Mouse (Mus musculus) T-cell, adult 2 months (primary cell): ENCODE results near the gene Ect2l.
"Not testable (repeated sequence)": the region's sequence is repeated elsewhere in the genome, so short reads cannot be mapped to it uniquely, and the experiment has no call there.

Source experiments
- DNase-seq: peaks from one replicate; pipeline ENCODE4 v3.0.0; 2022; ENCODE audit warnings: low spot score

Ect2l gene

DNA sequence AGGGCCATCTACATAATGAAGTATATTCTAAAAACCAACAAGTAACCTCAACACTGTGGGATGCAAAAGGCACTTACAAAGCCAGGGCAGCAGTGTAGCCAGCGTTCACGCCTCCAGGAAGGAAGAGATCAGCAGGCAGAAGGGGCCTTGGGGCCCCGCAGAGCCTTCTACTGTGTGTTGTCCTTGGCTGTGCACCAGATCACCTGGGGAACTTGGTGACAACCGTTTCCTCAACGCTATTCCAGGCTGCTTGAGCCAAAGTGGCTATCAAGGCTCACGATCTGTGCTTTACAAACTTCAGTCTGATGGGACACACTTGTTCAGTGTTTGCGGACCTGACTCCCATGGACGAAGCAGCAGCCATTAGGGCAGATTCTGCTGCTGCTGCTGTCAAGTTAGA lies 19.0 kb downstream of the Ect2l start:
- no peak for DNase-seq

DNA sequence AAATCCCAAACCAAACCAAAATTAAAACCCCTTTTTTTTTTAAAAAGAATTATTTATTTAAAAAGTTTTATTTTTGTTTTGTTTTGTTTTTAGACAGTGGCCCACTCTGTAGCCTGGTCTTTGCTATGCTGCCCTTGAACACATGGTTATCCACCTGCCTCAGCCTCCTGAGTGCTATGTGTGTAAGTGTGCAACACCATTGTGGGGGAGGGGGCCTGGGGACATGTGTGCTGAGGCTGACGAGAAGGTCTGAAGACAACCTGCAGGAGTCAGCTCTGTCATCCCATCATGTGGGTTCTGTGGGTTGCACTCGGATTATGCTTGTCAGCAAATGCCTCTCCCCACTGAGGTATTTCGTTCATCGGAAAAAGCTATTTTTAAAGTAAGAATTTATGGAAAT lies 21.2 kb downstream of the Ect2l start:
- DNase-seq, result no peak

DNA sequence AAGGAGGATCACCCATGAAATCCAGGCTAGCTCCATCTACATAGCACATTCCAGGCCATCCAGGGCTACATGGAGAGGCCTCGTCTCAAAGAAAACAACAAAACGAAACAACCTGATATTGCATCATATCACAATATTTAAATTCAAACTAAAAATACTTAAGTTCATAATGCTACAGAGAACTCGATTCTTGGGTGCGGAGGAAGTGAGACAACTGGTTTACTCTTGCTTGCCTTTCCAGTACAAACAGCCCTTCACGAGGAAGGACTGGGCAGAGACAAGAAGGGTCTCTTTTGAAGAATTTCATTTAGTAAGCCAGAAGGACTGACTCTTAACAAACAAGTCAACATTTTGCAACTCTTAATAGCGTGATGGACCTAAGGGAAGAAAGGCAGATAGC lies 22.1 kb downstream of the Ect2l start:
- no peak for DNase-seq

DNA sequence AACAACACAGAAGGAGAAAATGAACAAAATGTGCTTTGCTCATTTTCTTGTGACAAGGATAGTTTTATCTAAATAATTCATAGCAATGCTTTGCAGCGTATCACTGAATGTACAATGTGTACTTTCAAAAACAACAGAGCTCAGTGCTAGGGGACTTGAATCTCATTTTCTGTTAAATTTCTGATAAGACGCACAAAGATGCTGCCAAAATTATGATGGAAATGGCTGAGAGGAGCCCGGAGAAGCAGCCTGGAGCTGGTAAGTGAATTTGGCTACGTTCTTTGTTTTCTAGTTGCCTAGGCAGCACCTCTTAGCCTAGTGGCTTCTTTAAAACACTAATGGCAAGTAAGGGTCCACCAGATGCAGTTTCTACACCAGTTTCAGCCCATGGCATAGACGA lies 28.4 kb downstream of the Ect2l start:
- DNase-seq, result no peak

DNA sequence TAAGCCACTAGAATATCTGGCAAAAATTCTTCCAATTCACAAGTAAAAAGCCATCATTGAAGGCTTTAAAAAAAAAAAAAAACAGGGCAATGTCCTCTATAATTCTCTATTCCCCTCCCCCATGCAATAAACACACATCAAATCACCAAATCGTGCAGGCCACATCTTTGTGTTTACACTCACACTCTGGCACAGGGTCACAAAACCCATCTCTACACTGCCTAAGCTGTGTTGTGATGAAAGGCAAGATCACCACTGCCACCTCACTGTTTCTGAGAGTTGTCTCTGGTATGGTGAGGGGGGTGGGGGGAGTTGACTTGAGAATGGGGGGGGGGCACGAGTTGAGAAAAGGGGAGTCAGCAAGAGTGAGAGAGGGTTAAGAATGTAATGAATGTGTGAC lies 33.4 kb downstream of the Ect2l start:
- DNase-seq, result no peak

DNA sequence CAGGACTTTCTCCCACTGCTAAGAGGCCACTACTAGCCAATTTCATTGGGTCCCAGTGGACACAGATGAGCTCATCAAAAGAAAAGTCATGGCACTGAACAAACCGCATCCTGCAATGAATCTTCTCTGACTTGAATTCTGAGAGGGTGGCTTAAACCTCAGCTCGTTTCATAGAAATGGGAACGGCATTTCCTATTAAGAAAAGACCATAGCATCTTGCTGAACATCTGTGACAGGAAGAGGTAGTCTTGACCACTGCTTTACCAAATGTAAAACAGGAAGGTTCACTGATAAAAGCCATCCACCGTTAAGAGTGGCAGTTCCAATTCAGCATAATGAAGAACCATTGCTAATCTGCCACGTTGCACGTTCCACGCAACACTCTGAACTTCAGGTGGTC lies 34.0 kb downstream of the Ect2l start:
- DNase-seq, result no peak

DNA sequence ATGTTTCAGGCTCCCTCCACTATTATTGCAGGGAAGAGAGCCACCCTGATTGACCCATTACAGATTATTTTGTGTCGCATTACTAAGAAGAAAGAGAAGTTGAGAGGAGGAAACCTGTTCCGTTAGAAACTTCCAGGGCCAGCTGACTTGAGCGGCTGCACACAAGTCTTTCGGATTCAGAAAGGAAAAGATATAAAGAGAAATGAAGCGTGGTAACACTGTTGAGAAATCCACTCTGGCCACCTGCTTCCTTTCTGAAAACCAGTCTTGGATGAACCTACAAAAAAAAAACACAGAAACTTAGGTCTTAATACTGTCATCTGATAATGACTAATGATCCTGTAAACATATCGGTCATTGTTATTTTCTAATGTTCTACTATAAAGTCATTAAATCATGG lies 35.6 kb downstream of the Ect2l start:
- no peak for DNase-seq

DNA sequence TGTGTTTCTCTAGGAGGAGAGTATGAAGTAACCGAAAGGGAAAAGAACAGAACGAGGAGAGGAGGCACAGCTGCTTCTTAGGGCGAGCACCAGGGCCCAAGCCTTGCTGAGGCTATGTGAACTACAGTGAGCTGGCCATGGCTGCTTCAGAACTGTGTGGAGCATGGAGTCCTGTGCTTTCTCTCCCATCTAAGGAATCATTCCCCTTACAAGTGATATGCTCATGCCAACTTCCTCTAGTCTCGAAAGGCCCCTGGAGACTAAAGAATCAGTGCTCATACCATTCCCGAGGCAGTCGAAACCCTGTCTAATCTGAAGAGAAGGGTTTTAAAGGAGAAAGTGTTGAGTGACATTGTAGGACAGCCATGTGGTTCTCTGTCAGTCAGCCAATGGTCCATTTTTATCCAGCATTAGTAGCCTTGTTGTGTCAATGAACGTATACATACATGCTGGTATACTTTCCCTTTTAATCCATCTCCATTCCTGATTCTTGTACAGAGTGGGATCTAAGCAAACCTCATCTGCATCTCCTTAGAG lies 48.2 kb downstream of the Ect2l start:
- DNase-seq, result no peak

DNA sequence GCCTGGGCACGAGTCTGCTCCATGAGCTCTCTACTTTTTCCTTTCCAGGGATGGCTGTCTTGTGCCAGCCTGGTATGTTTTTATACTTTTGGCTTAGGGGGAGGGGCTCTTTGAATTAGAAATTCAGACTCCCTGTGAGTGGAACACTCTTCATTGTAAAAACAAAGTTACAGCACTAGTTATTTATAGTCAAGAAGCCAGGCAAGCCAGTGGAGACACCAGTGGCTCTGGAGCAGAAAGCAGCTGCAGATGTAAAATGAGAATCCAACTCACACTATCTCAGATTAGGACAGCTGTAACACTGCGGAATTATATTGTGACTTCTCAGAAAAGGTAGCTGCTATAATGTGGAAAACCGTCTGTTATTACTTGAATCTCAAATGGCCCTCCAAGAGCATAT lies 63.5 kb downstream of the Ect2l start:
- DNase-seq, result no peak

DNA sequence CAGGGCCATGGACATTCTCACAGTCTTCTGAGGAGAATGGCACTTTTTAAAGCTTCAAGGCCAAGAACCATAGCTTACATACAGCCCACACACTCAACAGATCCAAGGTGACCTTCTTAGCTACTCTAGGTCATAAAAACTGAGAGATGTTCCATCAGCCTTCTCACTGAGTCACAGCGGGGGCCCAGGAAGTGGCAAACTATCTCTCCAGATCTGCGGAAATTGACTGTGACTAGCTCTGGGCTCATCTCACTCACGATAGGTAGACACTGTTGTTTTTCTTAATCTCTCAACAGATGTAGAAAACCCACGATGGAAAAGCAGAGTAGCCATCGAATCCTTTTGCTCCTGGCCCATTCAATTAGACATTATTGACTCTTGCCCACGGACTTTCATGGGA lies 68.5 kb downstream of the Ect2l start:
- DNase-seq, result peak; percentile 44

DNA sequence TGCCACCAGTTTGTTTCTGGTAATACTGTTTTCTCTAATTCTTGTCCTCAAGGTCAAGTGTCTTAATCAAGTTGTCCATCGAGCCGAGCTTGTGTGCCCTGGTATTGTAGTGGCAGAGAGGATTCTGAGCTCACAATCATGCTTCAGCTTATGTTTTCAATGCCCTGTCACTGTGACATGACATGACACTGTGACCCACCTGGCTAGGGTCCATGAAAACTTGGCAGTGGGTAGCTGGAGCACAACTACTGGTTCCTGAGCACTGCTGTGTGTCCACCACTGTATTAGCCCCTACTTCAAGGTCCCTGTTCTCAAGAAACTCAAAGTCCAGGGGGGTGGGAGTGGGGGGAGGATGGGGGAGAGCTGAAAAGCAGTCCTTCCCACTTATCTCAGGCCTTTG lies 69.3 kb downstream of the Ect2l start:
- DNase-seq, result no peak

DNA sequence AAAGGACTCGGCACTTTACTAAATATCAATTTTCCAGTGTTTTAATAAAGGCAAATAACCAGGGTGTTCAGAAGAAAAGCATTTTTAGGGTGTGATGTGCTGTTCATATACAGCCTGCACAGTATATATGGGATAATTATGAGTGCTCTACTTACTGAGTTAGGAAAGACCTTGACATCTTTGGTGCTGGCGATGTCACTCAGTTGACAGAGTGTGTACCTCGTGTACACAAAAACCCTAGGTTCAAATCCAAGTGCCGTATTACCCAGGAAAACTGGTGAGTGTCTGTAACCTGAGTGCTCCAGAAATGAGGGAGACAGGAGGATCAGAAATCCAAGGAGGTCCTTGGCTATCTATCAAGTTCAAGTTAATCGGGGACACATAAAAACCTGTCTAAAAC lies 71.1 kb downstream of the Ect2l start:
- DNase-seq, result no peak

DNA sequence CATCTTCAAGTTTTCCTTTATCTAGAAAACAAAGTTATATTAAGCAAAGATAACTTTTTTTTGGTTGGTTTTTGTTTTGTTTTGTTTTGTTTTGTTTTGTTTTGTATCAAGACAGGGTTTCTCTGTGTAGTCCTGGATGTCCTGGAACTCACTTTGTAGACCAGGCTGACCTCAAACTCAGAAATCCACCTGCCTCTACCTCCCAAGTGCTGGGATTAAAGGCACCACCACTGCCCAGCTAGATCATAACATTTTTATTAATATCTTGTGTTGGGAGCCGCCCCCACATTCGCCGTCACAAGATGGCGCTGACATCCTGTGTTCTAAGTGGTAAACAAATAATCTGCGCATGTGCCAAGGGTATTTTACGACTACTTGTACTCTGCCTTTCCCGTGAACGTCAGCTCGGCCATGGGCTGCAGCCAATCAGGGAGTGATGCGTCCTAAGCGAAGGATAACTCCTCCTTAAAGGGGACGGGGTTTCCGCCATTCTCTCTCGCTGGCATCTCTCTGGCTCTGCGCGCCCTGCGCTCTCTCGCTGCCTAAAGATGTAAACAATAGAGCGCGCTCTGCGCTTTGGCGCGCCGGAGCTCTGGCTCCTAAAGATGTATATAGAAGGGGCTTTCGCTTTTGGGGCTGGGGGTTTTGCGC lies 71.7 kb downstream of the Ect2l start:
- not testable (repeated sequence) for DNase-seq

DNA sequence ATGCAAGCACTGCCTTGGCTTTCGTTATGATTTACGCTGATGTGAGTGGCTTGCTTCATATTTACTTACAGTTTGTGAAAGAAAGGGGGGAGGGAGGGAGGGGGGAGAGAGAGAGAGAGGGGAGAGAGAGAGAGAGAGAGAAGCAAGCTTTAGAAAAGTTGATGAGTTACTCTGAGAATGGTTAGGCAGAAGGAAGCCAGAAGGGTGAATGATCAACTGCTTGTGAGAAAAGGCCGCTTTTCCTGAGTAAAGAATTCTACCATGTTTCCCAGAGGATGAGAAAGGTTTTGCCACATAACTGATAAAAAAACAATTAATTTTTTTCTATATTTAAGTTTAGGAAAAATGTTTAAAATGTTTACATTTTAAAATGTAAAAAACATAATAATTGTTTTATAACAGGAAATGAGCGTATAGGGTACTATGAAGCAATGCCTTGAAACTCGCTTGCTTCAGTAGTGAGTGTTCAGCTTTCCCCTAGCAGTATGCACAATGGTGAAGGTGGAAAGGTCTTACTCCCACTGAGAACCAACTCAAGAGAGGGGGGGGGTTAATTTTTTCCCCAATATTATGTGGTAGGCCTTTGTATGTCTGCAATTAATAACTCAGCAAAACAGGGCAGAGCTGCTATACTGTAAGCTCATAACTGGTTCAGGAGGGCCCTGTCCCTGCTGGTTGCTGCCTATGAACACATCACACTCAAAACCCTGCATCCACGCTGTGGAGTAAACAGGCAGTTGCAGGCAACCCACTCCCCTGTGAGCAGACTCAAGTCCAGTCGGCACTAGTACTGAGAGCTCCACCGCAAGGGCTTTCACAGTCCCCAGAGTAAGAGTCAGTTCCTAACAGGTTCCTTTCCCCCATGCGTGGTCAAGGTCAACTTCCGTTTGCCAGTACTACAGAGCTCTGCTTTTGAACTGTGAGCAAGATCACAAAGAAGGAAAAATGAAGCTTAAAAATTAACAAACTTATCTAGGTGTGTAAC lies 78.7 kb downstream of the Ect2l start:
- DNase-seq, result no peak

DNA sequence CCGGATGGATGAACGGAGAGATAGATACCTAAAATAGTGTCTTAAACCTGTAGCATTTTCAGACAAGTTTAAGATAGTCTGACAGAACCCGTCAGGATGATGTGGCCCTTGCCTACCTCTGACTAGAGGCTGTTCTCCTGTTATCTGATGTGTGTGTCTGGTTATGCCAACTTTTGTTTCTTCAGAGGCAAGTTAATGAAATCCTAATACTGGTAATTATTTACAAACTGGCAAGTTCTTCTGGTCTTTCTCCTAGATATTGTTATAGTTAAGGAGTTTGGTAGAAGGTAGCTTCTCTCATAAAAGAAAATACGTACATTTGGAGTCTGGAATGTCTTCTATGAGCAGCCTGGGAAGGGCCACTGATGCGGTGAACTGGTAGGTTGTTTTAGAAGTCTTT lies 80.4 kb downstream of the Ect2l start:
- DNase-seq, result no peak

DNA sequence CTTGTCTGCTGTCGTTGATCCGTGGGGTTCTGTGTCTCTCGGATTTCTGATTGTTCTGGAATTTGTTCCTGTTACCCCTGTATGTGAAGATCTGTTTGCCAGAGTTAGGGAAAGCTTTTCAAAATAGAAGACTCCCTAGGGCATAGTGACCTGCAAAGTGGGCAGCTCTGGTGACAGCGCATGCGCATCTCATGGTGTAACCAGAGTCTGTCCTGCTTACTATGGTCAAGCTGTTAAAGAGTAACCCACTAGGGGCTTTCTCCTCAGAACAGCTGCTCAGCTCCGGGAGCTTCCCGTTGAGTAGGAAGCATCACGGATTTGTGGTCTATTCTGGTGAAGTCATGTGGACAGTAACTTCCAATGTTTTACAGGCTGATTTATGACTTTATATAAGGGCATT lies 92.4 kb downstream of the Ect2l start:
- DNase-seq, result no peak

DNA sequence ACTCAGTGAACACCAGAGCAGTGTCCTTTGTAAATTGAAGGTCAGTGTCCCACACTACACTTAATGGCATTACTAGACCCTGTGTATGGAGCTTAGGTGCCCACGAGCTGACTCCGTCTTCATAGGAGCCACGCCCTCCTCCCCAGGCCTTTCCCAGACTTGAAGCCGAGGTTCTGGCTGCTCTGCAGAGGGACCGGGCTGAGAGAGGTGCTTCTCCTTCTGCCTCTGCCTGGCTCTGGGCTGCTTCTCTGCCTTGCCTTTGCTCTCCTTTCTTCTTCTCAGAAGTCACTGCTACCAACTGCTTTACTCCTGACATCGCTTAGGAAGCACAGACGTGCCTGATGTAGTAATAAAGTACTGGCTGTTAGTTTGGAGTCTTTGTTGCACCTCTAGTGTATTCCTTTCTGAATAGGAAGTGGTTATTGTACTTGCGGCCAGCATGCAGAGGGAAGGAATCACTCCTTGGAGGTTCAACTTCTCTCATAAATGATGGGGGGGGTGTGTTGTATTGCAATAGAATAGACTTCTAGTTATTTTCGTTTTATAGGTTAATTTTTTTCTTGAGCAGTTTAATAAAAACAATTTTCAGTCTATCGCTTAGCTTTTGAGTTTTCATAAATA lies 97.1 kb downstream of the Ect2l start:
- no peak for DNase-seq

DNA sequence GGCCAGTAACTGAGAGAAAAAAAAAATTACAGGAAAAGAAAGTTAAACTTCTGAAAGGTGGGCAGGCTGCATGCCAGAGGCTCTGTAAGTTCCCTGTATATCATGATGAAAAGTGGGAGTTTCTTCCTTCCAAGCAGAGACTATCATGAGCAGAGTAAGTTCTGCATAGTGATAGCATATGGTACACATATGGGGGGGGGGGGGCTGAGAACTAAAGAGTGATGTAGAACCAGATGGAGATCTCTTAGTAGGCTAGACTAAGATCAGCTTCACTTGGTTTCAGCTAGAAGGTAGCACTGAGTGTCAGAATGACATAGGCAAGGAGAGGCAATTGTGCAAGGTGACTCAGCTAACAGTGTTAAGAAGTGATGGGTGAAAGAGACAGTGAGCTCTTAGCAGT lies 99.8 kb downstream of the Ect2l start:
- DNase-seq, result no peak

DNA sequence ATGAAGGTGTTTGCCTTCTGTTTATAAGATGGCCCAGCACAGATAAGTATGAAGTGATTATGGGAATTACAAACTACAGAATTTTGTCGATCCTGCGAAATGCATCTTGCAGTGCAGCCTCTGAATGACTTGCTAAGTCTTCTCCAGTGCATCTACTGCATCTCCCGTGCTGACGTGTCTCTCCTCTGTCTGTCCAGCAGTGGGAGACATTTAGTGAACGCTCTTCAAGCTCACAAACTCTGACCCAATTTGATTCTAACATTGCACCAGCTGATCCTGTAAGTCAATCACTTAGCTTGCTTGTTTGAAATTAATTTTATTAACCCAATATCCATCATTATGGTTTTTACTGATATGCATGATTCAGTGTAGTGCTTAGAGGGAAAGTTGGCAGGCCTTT lies 103.2 kb downstream of the Ect2l start:
- DNase-seq, result peak; percentile 6

DNA sequence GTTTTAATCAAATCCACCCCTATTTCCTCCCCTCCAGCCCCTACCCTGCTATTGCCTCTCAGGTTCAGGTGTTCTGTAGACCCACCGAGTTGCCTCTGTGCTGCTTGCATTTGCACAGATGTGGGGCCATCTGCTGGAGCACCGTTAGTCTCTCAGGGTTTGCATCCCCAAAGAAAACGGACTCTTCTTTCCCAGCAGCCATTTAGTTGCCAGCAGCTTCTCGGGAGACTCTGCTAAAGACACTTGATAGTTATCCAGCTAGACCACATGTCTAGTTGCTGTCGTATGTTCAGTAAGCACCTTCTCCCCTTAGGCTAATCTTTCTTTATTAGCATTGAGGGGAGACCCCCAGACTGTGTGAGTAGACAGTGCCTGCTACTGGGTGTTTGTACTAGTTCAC lies 108.5 kb downstream of the Ect2l start:
- no peak for DNase-seq

DNA sequence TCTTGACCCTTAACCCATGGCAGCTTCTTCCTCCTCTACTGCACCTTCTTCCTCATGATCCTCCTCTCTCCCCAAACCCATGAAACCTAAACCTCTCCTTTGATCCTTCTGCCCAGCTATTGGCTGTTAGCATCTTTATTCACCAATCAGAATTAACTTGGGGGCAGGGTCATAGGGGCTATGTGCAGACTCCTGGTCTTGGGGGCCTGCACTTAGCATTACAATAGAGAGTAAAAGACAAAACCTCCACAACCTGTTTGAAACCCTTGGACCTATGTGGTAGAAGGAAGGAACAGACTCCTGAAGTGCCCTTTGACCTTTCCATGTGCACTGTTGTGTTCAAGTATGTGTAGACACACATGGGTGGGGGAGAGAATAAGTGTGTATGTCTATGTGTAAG lies 120.0 kb downstream of the Ect2l start:
- DNase-seq, result no peak

DNA sequence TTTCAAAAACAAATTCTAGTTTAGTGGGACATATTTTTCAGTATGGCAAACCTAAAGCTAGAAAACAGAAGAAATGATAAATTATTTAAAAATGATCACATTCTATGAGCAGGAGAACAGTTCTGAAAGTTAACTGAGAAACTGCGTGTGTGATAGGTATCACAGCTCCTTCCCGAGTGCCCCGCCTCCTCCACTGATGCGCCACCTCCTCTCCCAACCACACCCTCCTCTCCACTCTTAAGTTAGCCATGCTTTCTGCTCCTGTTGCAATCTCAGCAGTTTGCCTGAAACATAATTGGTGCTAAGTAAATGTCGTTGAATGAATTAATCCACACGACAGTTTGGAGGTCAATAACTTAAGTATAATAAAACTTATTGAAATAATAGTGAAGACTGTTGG lies 127.9 kb downstream of the Ect2l start:
- no peak for DNase-seq

DNA sequence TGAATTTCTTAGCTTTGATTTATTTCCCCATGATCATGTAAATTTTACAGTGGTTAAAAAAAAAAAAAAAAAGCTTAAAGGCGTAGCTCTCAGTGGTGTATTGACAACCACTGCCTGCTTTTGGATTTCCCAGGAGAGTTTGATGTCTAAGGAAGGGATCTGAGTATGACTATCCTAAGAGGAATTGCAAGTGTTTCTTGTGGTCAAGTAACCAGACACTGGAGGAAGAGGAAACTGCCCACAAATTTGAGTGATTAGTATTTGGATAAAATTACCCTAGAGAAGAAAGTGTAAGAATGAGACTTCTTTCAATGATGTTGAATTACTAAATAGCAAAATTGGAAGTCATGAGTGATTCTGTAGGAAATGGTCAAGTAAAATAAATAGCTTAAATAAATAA lies 129.2 kb downstream of the Ect2l start:
- no peak for DNase-seq
